Mouse (Mus musculus): Measurements from ENCODE around the gene Poll. TPM values are rescaled to one million over a fixed set of nuclear protein-coding genes. Genes with fewer than 3 reads are reported as not detected.

The Poll gene
- total and polyA plus RNA-seq, 3 experiments = 16.5 to 24.6 (median 18.9) TPM

DNA sequence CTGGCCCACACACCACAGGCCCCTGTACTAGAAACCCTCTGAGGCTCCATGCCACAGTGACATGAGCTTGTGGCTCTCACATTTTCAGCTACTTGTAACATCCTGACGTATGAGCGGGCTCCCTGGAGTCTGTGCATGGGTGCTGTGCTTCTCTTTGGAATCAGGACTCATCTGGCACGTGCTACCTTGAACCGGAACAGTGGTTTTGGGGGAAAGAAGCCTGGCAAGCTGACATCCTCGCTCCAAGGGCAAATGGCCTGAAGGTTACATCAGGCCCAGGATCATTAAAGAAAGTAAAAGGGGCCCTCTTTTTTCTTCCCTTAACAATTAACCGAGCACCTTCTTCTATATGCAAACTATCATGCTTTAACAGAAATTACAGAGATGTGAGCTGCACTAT lies 22.8 kb upstream of the Poll start:
- no peak for TF ChIP-seq MYC (IDR thresholded peaks at IDR 0.05; ENCODE audit: low read depth, low read length)
- no peak for TF ChIP-seq MXI1 (IDR thresholded peaks at IDR 0.05; ENCODE audit: low read depth, low read length)
- no peak for TF ChIP-seq RAD21 (IDR thresholded peaks at IDR 0.05; ENCODE audit: low read depth, low read length)
- TF ChIP-seq MAX (IDR thresholded peaks at IDR 0.05; ENCODE audit: low read length) = no peak
- TF ChIP-seq UBTF (IDR thresholded peaks at IDR 0.05; ENCODE audit: low read depth, low read length) = no peak
- TF ChIP-seq NRF1 (IDR thresholded peaks at IDR 0.05; ENCODE audit: low read depth, low read length) = no peak
- no peak for TF ChIP-seq HCFC1 (IDR thresholded peaks at IDR 0.05; ENCODE audit: low read depth, low read length)
- TF ChIP-seq SIN3A (IDR thresholded peaks at IDR 0.05; ENCODE audit: low read length) = no peak
- no peak for TF ChIP-seq USF2 (conservative IDR thresholded peaks at IDR 0.05; ENCODE audit: low read depth, low read length)
- TF ChIP-seq USF1 (IDR thresholded peaks at IDR 0.05; ENCODE audit: low read depth, low read length) = no peak
- Histone ChIP-seq H3K4me1 (ENCODE audit: control insufficient read depth in 1 of 2, insufficient read depth in 2 of 2) (peaks cover 13 to 27% of the 10 kb centered on the region in 2 experiments), H3K9me3 (replicated peaks; ENCODE audit: low read length) (peaks cover 2% of the 10 kb centered on the region), H3K4me3 (replicated peaks in 1 of 3; ENCODE audit: low read depth in 2 of 3, low read length in 2 of 3, poor library complexity in 1 of 3) (no peak overlapping the region), H3K79me2 (replicated peaks; ENCODE audit: control insufficient read depth, extremely low read depth, insufficient read depth, poor library complexity, severe bottlenecking) (no peaks in the 10 kb centered on the region), H3K36me3 (replicated peaks in 1 of 2; ENCODE audit: control insufficient read depth in 1 of 2, insufficient read depth in 1 of 2, low read length in 1 of 2) (peaks cover 10 to 64% of the 10 kb centered on the region in 2 experiments), H3K27ac (ENCODE audit: insufficient read depth, low read depth) (no peak overlapping the region), H3K4me2 (ENCODE audit: insufficient read depth, low read depth, poor library complexity, severe bottlenecking) (no peak overlapping the region), H3K9ac (ENCODE audit: insufficient read depth, low read depth) (no peak overlapping the region), H3K27me3 (replicated peaks) (no peaks in the 10 kb centered on the region)
- DNase-seq (ENCODE audit: extremely low read depth) = no peak
- in situ Hi-C loops (cut with MboI; ENCODE audit: low pct_ligation_motif_present, low pct_unique_long_range_greater_than_20kb, low sequenced_read_pairs) (no loop called here), dilution Hi-C loops (cut with MboI; ENCODE audit: extremely low pct_ligation_motif_present, extremely low pct_unique_long_range_greater_than_20kb, low sequenced_read_pairs) (no loop called here)

GRCm38 (mm10) chr19:45582161-45582560 lies 21.8 kb upstream of the Poll start:
- peaks cover 13 to 27% of the 10 kb centered on the region in 2 experiments for H3K4me1 ChIP-seq (ENCODE audit: control insufficient read depth in 1 of 2, insufficient read depth in 2 of 2)
- H3K36me3 ChIP-seq (replicated peaks in 1 of 2; ENCODE audit: control insufficient read depth in 1 of 2, insufficient read depth in 1 of 2, low read length in 1 of 2) = peaks cover 19 to 67% of the 10 kb centered on the region in 2 experiments
- no peak for TF ChIP-seq SIN3A (IDR thresholded peaks at IDR 0.05; ENCODE audit: low read length)
- no peak for TF ChIP-seq RCOR1 (conservative IDR thresholded peaks at IDR 0.05; ENCODE audit: low read depth, low read length)
- no peak for TF ChIP-seq USF1 (IDR thresholded peaks at IDR 0.05; ENCODE audit: low read depth, low read length)
- no peak for TF ChIP-seq NELFE (IDR thresholded peaks at IDR 0.05; ENCODE audit: low read depth, low read length)
- no peak for TF ChIP-seq POLR2AphosphoS2 (IDR thresholded peaks at IDR 0.05; ENCODE audit: low read depth, low read length)
- no peak for TF ChIP-seq TCF12 (IDR thresholded peaks at IDR 0.05; ENCODE audit: low read depth, low read length)
- TF ChIP-seq ZNF384 (IDR thresholded peaks at IDR 0.05; ENCODE audit: low read depth, low read length) = no peak
- no peak for TF ChIP-seq ETS1 (conservative IDR thresholded peaks at IDR 0.05; ENCODE audit: low read depth, low read length)
- TF ChIP-seq IRF4 (IDR thresholded peaks at IDR 0.05; ENCODE audit: low read depth, low read length) = no peak
- TF ChIP-seq MAX (IDR thresholded peaks at IDR 0.05; ENCODE audit: low read length) = no peak
- no peak for TF ChIP-seq CTCF (conservative IDR thresholded peaks at IDR 0.05 in 1 of 2, IDR thresholded peaks at IDR 0.05 in 1 of 2; ENCODE audit: low read depth in 2 of 2, low read length in 2 of 2)
- no peak for TF ChIP-seq RAD21 (IDR thresholded peaks at IDR 0.05; ENCODE audit: low read depth, low read length)
- TF ChIP-seq GABPA (IDR thresholded peaks at IDR 0.05; ENCODE audit: insufficient replicate concordance, low read depth, low read length) = no peak
- no peak for TF ChIP-seq TBP (conservative IDR thresholded peaks at IDR 0.05; ENCODE audit: low read depth, low read length)
- no peak for TF ChIP-seq NRF1 (IDR thresholded peaks at IDR 0.05; ENCODE audit: low read depth, low read length)
- no peak for TF ChIP-seq MEF2A (IDR thresholded peaks at IDR 0.05; ENCODE audit: borderline replicate concordance, low read depth, low read length)
- TF ChIP-seq ZC3H11A (IDR thresholded peaks at IDR 0.05; ENCODE audit: low read depth, low read length) = no peak
- TF ChIP-seq CHD1 (IDR thresholded peaks at IDR 0.05; ENCODE audit: low read depth, low read length) = no peak
- TF ChIP-seq KAT2A (IDR thresholded peaks at IDR 0.05; ENCODE audit: insufficient replicate concordance, low read length) = no peak
- no peak overlapping the region for H3K4me3 ChIP-seq (replicated peaks in 1 of 3; ENCODE audit: low read depth in 2 of 3, low read length in 2 of 3, poor library complexity in 1 of 3)
- no peak overlapping the region for H3K4me2 ChIP-seq (ENCODE audit: insufficient read depth, low read depth, poor library complexity, severe bottlenecking)
- peaks cover 2% of the 10 kb centered on the region for H3K9me3 ChIP-seq (replicated peaks; ENCODE audit: low read length)
- in situ Hi-C loops (cut with MboI; ENCODE audit: low pct_ligation_motif_present, low pct_unique_long_range_greater_than_20kb, low sequenced_read_pairs) = no loop called here
- no peak overlapping the region for H3K9ac ChIP-seq (ENCODE audit: insufficient read depth, low read depth)
- no peak overlapping the region for H3K27ac ChIP-seq (ENCODE audit: insufficient read depth, low read depth)
- H3K27me3 ChIP-seq (replicated peaks) = no peaks in the 10 kb centered on the region
- H3K79me2 ChIP-seq (replicated peaks; ENCODE audit: control insufficient read depth, extremely low read depth, insufficient read depth, poor library complexity, severe bottlenecking) = no peaks in the 10 kb centered on the region
- dilution Hi-C loops (cut with MboI; ENCODE audit: extremely low pct_ligation_motif_present, extremely low pct_unique_long_range_greater_than_20kb, low sequenced_read_pairs) = no loop called here
- no peak for DNase-seq (ENCODE audit: extremely low read depth)
